Mouse (Mus musculus): ENCODE data around the gene Smarca4. TPM values are rescaled to one million over a fixed set of nuclear protein-coding genes. Genes with fewer than 3 reads are reported as not detected.

Smarca4 gene
- polyA plus RNA-seq, 1 experiment from 2014 or later = 76.0 TPM

DNA sequence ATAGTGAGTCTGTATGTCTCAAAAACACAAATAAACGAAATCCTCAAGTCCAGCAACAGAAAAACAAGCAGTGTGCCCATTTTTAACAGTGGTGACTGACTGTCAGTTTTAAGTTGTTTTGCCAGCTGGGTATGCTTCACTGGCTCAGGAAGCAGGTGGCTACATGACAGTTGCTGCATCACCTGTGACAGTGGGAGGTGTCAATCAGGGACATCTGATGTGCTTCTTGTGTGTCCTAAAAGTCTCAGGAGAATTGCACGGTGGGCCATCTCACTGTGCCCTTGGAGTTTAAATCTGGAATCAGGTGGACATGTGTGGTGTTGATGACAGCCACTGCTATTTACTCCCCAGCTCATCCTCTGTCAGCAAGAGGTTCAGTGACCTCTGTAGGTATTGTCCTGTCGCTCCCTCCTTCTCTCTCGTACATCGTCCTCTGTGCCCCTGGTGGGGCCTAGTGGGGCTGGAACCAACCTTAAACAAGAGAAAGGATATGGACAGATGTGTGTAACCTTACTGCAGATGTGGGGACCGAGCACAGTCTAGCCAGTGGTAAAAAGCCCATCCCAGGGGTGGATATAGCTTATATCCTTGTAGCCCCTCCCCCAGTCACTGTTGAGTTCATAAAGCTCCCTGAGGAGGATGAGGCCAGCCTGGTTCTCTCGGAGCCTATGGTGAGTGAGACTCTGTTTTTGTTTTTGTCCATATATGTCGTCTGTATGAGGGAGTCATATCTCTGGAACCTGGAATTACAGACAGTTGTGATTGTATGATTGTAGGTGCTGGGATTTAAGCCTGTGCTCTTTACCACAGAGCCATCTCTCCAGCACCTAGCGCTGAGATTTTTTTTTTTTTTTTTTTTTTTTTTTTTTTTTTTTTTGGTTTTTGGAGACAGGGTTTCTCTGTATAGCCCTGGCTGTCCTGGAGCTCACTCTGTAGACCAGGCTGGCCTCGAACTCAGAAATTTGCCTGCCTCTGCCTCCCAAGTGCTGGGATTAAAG is 9.7 kb downstream of the Smarca4 start:
- Histone ChIP-seq H3K27ac (ENCODE audit: poor library complexity, severe bottlenecking) (no peak overlapping the region), H3K36me3 (peaks cover 9% of the 10 kb centered on the region), H3K9ac (no peak overlapping the region; the same call in 1 of the 2 replicates), H3K4me2 (no peak overlapping the region), H3K9me3 (replicated peaks) (no peaks in the 10 kb centered on the region), H3K27me3 (replicated peaks) (no peaks in the 10 kb centered on the region), H3K4me1 (replicated peaks) (peaks cover 17% of the 10 kb centered on the region), H3K4me3 (no peak overlapping the region)
- whole genome bisulfite sequencing = 84% methylated on average over 10 of the region's 10 CpGs
- no peak for ATAC-seq (ENCODE audit: insufficient number of reproducible peaks, low FRiP score)

DNA sequence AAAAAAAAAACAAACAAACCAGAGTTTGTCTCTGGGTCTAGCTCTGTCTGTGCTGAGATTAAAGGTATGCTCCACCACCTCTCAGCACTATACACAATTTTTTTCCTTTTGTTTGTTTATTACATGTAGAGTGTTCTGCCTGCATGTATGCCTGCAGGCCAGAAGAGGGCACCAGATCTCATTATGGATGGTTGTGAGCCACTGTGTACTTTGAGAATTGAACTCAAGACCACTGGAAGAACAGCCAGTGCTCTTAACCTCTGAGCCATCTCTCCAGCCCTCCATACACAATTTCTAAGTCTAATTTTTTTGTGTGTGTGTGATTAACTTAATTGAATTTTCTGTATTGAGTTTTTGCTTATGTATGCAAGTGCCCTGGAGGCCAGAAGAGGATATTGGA is 10.6 kb downstream of the Smarca4 start:
- no peak overlapping the region for H3K4me2 ChIP-seq
- no peak overlapping the region for H3K4me3 ChIP-seq
- peaks cover 17% of the 10 kb centered on the region for H3K4me1 ChIP-seq (replicated peaks)
- no peaks in the 10 kb centered on the region for H3K27me3 ChIP-seq (replicated peaks)
- no peak overlapping the region for H3K9ac ChIP-seq
- ATAC-seq (ENCODE audit: insufficient number of reproducible peaks, low FRiP score) = no peak
- peaks cover 12% of the 10 kb centered on the region for H3K36me3 ChIP-seq
- no peaks in the 10 kb centered on the region for H3K9me3 ChIP-seq (replicated peaks)
- H3K27ac ChIP-seq (ENCODE audit: poor library complexity, severe bottlenecking) = no peak overlapping the region

DNA sequence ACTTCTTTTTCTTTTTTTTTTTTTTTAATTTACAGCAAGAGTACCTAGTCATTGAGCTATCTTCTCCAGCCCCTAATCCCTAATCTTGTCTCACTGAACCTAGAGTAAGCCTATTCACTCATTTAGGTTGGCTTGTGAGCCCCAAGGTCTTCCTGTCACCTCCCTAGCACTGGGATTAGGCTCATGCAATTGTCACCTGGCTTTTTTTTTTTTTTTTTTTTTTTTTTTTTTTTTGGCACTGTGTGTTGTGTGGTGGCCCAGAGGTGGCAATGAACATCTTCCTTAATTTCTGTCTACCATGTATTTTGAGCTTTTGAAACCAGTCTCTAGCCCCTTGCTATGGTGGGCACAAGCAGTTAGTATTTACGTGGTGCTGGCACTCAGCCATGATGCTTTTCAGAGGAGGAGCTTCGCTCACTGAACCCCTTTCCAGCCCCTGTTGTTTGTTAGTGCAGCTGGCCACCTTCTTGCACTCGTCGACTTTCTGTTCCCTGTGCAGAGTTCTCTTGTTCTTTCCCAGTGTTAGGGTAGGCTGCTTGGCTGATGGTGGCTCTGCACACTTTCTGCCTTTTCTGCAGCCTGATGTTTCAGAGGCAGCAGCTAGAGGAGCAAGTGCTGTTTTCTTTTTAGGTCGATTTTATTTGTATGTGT is 11.3 kb downstream of the Smarca4 start:
- Histone ChIP-seq H3K27ac (ENCODE audit: poor library complexity, severe bottlenecking) (no peak overlapping the region), H3K9me3 (replicated peaks) (no peaks in the 10 kb centered on the region), H3K27me3 (replicated peaks) (no peaks in the 10 kb centered on the region), H3K4me3 (no peak overlapping the region), H3K4me2 (no peak overlapping the region), H3K4me1 (replicated peaks) (peaks cover 22% of the 10 kb centered on the region), H3K36me3 (peaks cover 15% of the 10 kb centered on the region), H3K9ac (no peak overlapping the region)
- WGBS = 77% methylated on average over 5 of the region's 5 CpGs
- ATAC-seq (ENCODE audit: insufficient number of reproducible peaks, low FRiP score) = no peak

DNA sequence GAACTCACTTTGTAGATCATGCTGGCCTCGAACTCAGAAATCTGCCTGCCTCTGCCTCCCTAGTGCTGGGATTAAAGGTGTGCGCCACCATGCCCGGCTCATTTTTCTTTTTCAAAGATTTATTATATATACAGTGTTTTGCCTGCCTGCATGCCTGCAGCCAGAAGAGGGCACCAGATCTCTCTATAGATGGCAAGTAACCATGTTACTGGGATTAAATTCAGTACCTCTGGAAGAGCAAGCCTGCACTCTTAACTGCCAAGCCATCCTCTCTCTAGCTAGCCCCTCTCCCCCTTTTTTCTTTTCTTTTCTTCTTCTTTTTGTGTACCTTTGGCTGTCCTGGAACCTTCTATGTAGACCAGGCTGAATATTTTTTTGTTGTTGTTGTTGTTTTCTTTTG is 14.7 kb downstream of the Smarca4 start:
- Histone ChIP-seq H3K4me3 (no peak overlapping the region), H3K36me3 (peaks cover 40% of the 10 kb centered on the region), H3K4me1 (replicated peaks) (peaks cover 22% of the 10 kb centered on the region), H3K27ac (ENCODE audit: poor library complexity, severe bottlenecking) (no peak overlapping the region), H3K4me2 (no peak overlapping the region), H3K27me3 (replicated peaks) (no peaks in the 10 kb centered on the region), H3K9ac (no peak overlapping the region), H3K9me3 (replicated peaks) (no peaks in the 10 kb centered on the region)
- 86% methylated on average over 3 of the region's 3 CpGs for WGBS
- ATAC-seq (ENCODE audit: insufficient number of reproducible peaks, low FRiP score) = no peak

DNA sequence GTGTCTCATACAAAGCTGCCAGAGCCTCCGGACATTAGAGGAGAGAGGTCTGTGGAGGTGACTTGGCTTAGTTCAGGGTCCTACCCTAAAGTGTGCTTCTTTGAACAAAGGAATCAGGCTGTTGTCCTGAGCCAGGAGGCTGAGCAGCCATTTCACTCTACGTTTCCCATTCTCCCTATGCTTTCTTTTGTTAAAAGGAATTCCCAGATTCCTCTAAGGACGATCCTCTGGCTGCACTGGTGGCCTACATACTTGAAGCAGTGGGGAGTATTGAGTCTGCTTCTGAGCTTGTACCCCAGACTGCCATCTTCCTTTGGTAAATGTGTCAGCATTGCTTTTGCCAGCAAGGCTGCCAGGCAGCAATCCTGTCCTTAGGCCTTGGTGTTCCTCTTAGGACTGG is 17.1 kb downstream of the Smarca4 start:
- ATAC-seq (ENCODE audit: insufficient number of reproducible peaks, low FRiP score) = no peak
- no peak overlapping the region for H3K9ac ChIP-seq
- WGBS = 89% methylated on average over 3 of the region's 3 CpGs
- H3K27ac ChIP-seq (ENCODE audit: poor library complexity, severe bottlenecking) = no peak overlapping the region
- no peak overlapping the region for H3K4me3 ChIP-seq
- no peak overlapping the region for H3K4me2 ChIP-seq
- H3K9me3 ChIP-seq (replicated peaks) = no peaks in the 10 kb centered on the region
- peaks cover 63% of the 10 kb centered on the region for H3K36me3 ChIP-seq
- H3K27me3 ChIP-seq (replicated peaks) = no peaks in the 10 kb centered on the region
- peaks cover 22% of the 10 kb centered on the region for H3K4me1 ChIP-seq (replicated peaks)

DNA sequence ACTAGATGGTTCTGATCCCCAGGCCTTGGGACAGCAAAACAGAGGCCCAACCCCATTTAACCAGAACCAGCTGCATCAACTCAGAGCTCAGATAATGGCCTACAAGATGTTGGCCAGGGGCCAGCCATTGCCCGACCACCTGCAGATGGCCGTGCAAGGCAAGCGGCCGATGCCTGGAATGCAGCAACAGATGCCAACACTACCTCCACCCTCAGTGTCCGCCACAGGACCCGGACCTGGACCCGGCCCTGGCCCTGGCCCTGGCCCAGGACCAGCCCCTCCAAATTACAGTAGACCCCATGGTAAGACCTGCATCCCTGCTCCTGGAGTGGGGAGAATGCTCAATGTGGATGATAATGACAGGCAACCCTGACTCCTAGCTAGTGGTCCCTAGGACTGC is 19.7 kb downstream of the Smarca4 start:
- H3K4me2 ChIP-seq = no peak overlapping the region
- no peak overlapping the region for H3K4me3 ChIP-seq
- no peak overlapping the region for H3K9ac ChIP-seq
- peak; percentile 34; the same call in 1 of the 2 replicates for ATAC-seq (ENCODE audit: insufficient number of reproducible peaks, low FRiP score)
- no peak overlapping the region for H3K27ac ChIP-seq (ENCODE audit: poor library complexity, severe bottlenecking)
- 45% methylated on average over 7 of the region's 7 CpGs for WGBS
- H3K27me3 ChIP-seq (replicated peaks) = no peaks in the 10 kb centered on the region
- no peaks in the 10 kb centered on the region for H3K9me3 ChIP-seq (replicated peaks)
- H3K4me1 ChIP-seq (replicated peaks) = peaks cover 22% of the 10 kb centered on the region
- peaks cover 87% of the 10 kb centered on the region for H3K36me3 ChIP-seq

DNA sequence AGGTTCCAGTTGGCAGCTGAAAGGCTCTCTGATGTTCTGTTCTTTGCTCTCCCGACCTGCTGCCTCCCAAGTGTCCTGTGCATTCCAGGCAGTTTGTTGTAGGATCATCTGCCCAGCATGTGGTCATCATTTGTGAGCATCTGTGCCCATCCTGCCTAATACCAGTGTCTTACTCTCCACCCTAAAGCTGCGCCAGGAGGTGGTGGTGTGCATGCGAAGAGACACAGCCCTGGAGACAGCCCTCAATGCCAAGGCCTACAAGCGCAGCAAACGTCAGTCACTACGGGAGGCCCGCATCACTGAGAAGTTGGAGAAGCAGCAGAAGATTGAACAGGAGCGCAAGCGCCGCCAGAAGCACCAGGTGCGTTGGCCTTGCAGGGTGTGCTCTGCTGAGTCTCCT is 23.1 kb downstream of the Smarca4 start:
- Histone ChIP-seq H3K4me3 (no peak overlapping the region), H3K4me2 (no peak overlapping the region), H3K27ac (ENCODE audit: poor library complexity, severe bottlenecking) (no peak overlapping the region), H3K9me3 (replicated peaks) (no peaks in the 10 kb centered on the region), H3K27me3 (replicated peaks) (no peaks in the 10 kb centered on the region), H3K36me3 (peaks cover 98% of the 10 kb centered on the region), H3K9ac (no peak overlapping the region), H3K4me1 (replicated peaks) (peaks cover 15% of the 10 kb centered on the region)
- no peak for ATAC-seq (ENCODE audit: insufficient number of reproducible peaks, low FRiP score)
- WGBS = 96% methylated on average over 11 of the region's 11 CpGs

DNA sequence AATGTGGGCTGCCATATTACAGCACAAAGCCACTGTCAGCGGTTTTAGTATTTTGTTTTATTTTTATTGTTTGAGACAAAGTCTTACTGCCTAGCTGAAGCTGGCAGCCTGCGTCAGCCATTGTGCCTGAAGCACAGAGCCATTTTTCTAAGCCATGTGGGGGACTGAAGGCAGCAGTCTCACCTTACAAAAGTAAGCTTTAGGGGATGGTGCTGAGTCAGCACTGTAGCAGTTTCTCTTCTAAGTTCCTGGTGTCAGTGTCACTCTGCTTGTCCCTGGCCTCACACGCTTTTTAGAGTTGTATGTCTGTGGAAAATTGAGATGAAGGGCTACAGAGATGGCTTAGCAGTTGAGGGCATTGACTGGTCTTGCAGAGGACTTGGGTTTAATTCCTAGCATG is 30.4 kb downstream of the Smarca4 start:
- no peaks in the 10 kb centered on the region for H3K9me3 ChIP-seq (replicated peaks)
- peaks cover 89% of the 10 kb centered on the region for H3K36me3 ChIP-seq
- H3K27ac ChIP-seq (ENCODE audit: poor library complexity, severe bottlenecking) = no peak overlapping the region
- H3K4me2 ChIP-seq = no peak overlapping the region
- 94% methylated on average over 3 of the region's 3 CpGs for WGBS
- no peak overlapping the region for H3K4me3 ChIP-seq
- no peak overlapping the region for H3K9ac ChIP-seq
- no peaks in the 10 kb centered on the region for H3K4me1 ChIP-seq (replicated peaks)
- H3K27me3 ChIP-seq (replicated peaks) = no peaks in the 10 kb centered on the region
- no peak for ATAC-seq (ENCODE audit: insufficient number of reproducible peaks, low FRiP score)

DNA sequence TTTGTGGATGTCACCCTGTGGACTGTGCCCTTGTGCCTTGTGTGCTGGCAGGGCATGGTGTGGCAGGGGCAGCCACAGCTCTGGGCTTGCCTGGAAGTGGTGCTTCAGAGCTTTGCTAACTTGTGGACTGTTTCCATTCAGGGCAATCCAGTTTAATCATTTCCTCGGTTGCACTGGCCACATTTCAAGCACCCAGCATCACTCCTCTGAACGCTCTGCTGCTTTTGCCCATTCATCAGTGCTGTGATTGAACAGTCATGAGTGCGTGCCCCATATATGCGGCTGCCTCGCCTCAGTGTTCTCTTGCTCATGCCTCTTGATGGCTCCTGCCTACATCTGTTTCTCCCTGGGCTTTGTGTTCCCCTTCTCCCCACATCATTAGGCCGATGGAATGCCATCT is 31.8 kb downstream of the Smarca4 start:
- Histone ChIP-seq H3K9me3 (replicated peaks) (no peaks in the 10 kb centered on the region), H3K4me3 (no peak overlapping the region), H3K4me1 (replicated peaks) (no peaks in the 10 kb centered on the region), H3K9ac (no peak overlapping the region), H3K36me3 (peaks cover 81% of the 10 kb centered on the region), H3K4me2 (no peak overlapping the region), H3K27ac (ENCODE audit: poor library complexity, severe bottlenecking) (no peak overlapping the region), H3K27me3 (replicated peaks) (no peaks in the 10 kb centered on the region)
- ATAC-seq (ENCODE audit: insufficient number of reproducible peaks, low FRiP score) = no peak
- 91% methylated on average over 6 of the region's 6 CpGs for WGBS

DNA sequence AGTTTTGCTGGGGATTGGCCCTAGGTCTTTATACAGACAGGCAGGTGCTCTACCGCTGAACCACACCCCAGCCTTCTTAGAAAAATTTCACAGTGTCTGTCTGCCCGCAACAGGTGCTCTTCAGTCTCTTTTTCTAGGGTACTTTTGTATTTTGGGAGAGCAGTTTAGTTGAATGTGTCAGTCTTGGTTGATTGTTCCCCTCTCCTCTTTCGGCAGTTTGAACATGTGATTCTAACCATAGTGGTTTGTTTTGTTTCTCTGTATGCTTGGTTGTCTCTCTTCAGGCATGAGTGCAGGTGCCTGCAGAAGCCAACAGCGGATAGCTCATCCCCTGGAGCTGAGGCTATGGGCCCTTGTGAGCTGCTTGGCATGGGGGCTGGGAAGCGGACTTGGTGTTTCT is 36.3 kb downstream of the Smarca4 start:
- Histone ChIP-seq H3K9me3 (replicated peaks) (no peaks in the 10 kb centered on the region), H3K4me2 (no peak overlapping the region), H3K27ac (ENCODE audit: poor library complexity, severe bottlenecking) (no peak overlapping the region), H3K36me3 (peaks cover 74% of the 10 kb centered on the region), H3K4me3 (no peak overlapping the region), H3K27me3 (replicated peaks) (no peaks in the 10 kb centered on the region), H3K4me1 (replicated peaks) (peaks cover 16% of the 10 kb centered on the region), H3K9ac (no peak overlapping the region)
- 90% methylated on average over 5 of the region's 5 CpGs for WGBS
- no peak for ATAC-seq (ENCODE audit: insufficient number of reproducible peaks, low FRiP score)

DNA sequence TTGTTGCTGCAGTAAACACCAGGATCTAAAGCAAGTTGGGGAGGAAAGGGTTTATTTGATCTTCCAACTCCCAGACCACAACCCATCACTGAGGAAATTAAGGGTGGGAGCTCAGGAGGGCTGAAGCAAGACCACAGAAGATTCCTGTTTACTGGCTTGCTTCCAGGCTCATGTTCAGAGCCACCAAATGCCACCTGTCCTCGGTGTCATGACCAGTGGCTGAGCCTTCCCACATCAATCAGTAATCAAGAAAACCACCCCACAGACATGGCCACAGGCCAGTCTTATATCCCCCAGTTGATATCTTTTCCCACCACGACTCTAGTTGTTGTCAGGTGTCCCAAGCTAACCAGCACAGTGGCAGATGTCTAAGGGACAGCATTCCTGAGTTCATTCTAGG is 37.3 kb downstream of the Smarca4 start:
- H3K4me2 ChIP-seq = no peak overlapping the region
- H3K36me3 ChIP-seq = peaks cover 66% of the 10 kb centered on the region
- no peaks in the 10 kb centered on the region for H3K9me3 ChIP-seq (replicated peaks)
- 68% methylated on average over 2 of the region's 2 CpGs for WGBS
- no peaks in the 10 kb centered on the region for H3K27me3 ChIP-seq (replicated peaks)
- no peak overlapping the region; the same call in 1 of the 2 replicates for H3K27ac ChIP-seq (ENCODE audit: poor library complexity, severe bottlenecking)
- no peak overlapping the region for H3K9ac ChIP-seq
- H3K4me1 ChIP-seq (replicated peaks) = peaks cover 16% of the 10 kb centered on the region
- H3K4me3 ChIP-seq = no peak overlapping the region
- ATAC-seq (ENCODE audit: insufficient number of reproducible peaks, low FRiP score) = no peak
